7 mouse cellular contexts compared by ENCODE assay signal in the genomic region with DNA sequence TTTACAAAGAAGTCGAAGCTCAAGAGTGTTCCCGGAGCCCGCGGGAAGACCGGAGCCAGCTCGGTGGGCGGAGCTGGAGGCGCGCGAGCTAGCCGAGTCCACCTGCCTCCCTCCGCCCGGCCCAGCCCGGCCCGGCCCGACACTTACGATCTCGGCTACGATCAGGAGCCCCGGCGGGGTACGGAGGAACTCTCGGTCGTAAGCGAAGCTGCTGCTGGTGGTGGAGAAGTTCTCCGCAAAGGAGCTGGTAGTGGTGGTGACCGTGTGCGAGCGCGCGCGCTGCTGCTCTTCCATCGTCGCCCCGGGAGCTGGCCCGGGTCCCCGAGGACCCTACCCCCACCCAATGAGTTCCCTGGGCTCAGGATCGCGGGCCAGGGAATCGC. TPM values are rescaled to one million over a fixed set of nuclear protein-coding genes. Genes with fewer than 3 reads are reported as not detected.
DNase-seq lines count a peak whose midpoint lies in the region; ATAC-seq and TF ChIP-seq lines count a peak whose summit lies in the region.

No protein-coding gene starts in this region.

- in situ Hi-C loops in CH12.LX (cut with MboI; ENCODE audit: low pct_ligation_motif_present, low pct_unique_long_range_greater_than_20kb, low sequenced_read_pairs) = no loop called here

- 1% methylated on average over 40 of the region's 40 CpGs for WGBS in heart, postnatal 0 days
- WGBS in spleen, adult 2 months = 1% methylated on average over 40 of the region's 40 CpGs

- TF ChIP-seq RAD21 in CH12.LX (IDR thresholded peaks at IDR 0.05; ENCODE audit: low read depth, low read length) = no peak
- no peak for TF ChIP-seq RAD21 in MEL (IDR thresholded peaks at IDR 0.05; ENCODE audit: low read depth, low read length)

- TF ChIP-seq EP300 in CH12.LX (IDR thresholded peaks at IDR 0.05; ENCODE audit: low read length) (no peak), MEL (IDR thresholded peaks at IDR 0.05; ENCODE audit: low read depth in 1 of 2, low read length in 2 of 2) (no peak)
- TF ChIP-seq EP300 in heart, postnatal 0 days (IDR thresholded peaks at IDR 0.05; ENCODE audit: low read depth) = no peak

- peak overlapping the region; percentile 75 for H3K4me2 ChIP-seq in CH12.LX (ENCODE audit: insufficient read depth, low read depth, poor library complexity, severe bottlenecking)
- H3K4me2 ChIP-seq in heart, postnatal 0 days (ENCODE audit: low read depth, low read length) = peak overlapping the region; percentile 98

- TF ChIP-seq CTCF in CH12.LX (conservative IDR thresholded peaks at IDR 0.05 in 1 of 2, IDR thresholded peaks at IDR 0.05 in 1 of 2; ENCODE audit: low read depth in 2 of 2, low read length in 2 of 2) (no peak), MEL (IDR thresholded peaks at IDR 0.05 in 2 of 3, conservative IDR thresholded peaks at IDR 0.05 in 1 of 3; ENCODE audit: control insufficient read depth in 1 of 3, insufficient read depth in 1 of 3, low read depth in 2 of 3, low read length in 3 of 3, poor library complexity in 1 of 3, severe bottlenecking in 1 of 3) (no peak)
- no peak for TF ChIP-seq CTCF in heart, postnatal 0 days (IDR thresholded peaks at IDR 0.05; ENCODE audit: low read depth)
- TF ChIP-seq CTCF in spleen, adult 2 months (IDR thresholded peaks at IDR 0.05; ENCODE audit: extremely low read depth, insufficient read depth, insufficient read length, insufficient replicate concordance) = no peak

- H3K79me2 ChIP-seq in CH12.LX (replicated peaks; ENCODE audit: control insufficient read depth, extremely low read depth, insufficient read depth, poor library complexity, severe bottlenecking) (no peaks in the 10 kb centered on the region), MEL (ENCODE audit: control insufficient read depth, insufficient read depth, low read length, poor library complexity) (no peaks in the 10 kb centered on the region)

- dilution Hi-C loops in CH12.LX (cut with MboI; ENCODE audit: extremely low pct_ligation_motif_present, extremely low pct_unique_long_range_greater_than_20kb, low sequenced_read_pairs) = no loop called here

- H3K27me3 ChIP-seq in CH12.LX (replicated peaks) = peaks cover 7% of the 10 kb centered on the region
- H3K27me3 ChIP-seq in MEL (ENCODE audit: control insufficient read depth in 1 of 2, insufficient read depth in 2 of 2, low read length in 2 of 2) = no peaks in the 10 kb centered on the region
- no peaks in the 10 kb centered on the region for H3K27me3 ChIP-seq in heart, postnatal 0 days (ENCODE audit: control insufficient read depth, insufficient read depth, low read length)
- H3K27me3 ChIP-seq in spleen, adult 2 months (ENCODE audit: control insufficient read depth, insufficient read depth, low read length) = no peaks in the 10 kb centered on the region

- peak; percentile 55 for ATAC-seq in heart, postnatal 0 days (ENCODE audit: insufficient read depth, low read depth)

- TF ChIP-seq POLR2A in CH12.LX (IDR thresholded peaks at IDR 0.05; ENCODE audit: low read depth, low read length) (no peak), MEL (IDR thresholded peaks at IDR 0.05; ENCODE audit: control insufficient read depth in 1 of 2, insufficient read depth in 1 of 2, low read depth in 1 of 2, low read length in 2 of 2, poor library complexity in 1 of 2) (no peak)
- TF ChIP-seq POLR2A in spleen, adult 2 months (IDR thresholded peaks at IDR 0.05; ENCODE audit: low read depth, low read length) = no peak

- H3K36me3 ChIP-seq in CH12.LX (replicated peaks in 1 of 2; ENCODE audit: control insufficient read depth in 1 of 2, insufficient read depth in 1 of 2, low read length in 1 of 2) (peaks cover 0 to 4% of the 10 kb centered on the region in 2 experiments), MEL (ENCODE audit: control insufficient read depth in 1 of 2, insufficient read depth in 2 of 2, low read length in 2 of 2) (no peaks in the 10 kb centered on the region)
- H3K36me3 ChIP-seq in heart, postnatal 0 days (replicated peaks; ENCODE audit: control insufficient read depth, insufficient read depth, low read length) = no peaks in the 10 kb centered on the region
- no peaks in the 10 kb centered on the region for H3K36me3 ChIP-seq in spleen, adult 2 months (ENCODE audit: control insufficient read depth, insufficient read depth, low read length)

- peak overlapping the region; percentile 46 to 68 (median 67) for H3K4me3 ChIP-seq in CH12.LX (replicated peaks in 1 of 3; ENCODE audit: low read depth in 2 of 3, low read length in 2 of 3, poor library complexity in 1 of 3)
- peak overlapping the region; percentile 67 to 85 for H3K4me3 ChIP-seq in MEL (ENCODE audit: control insufficient read depth in 1 of 2, insufficient read depth in 1 of 2, low read depth in 2 of 2, low read length in 2 of 2)
- H3K4me3 ChIP-seq in heart, postnatal 0 days (ENCODE audit: low read depth, low read length) = peak overlapping the region; percentile 75
- H3K4me3 ChIP-seq in spleen, adult 2 months (ENCODE audit: extremely low read depth, insufficient read depth, insufficient read length) = peak overlapping the region; percentile 63

- peak overlapping the region; percentile 11 for H3K9ac ChIP-seq in CH12.LX (ENCODE audit: insufficient read depth, low read depth)
- H3K9ac ChIP-seq in MEL (ENCODE audit: control insufficient read depth, low read depth, low read length, poor library complexity, severe bottlenecking) = peak overlapping the region; percentile 61
- H3K9ac ChIP-seq in heart, postnatal 0 days (replicated peaks; ENCODE audit: low read depth, low read length) = peak overlapping the region; percentile 57

- DNase-seq in CH12.LX (ENCODE audit: extremely low read depth) (peak; percentile 16), MEL (ENCODE audit: low read depth, low spot score) (peak; percentile 34)
- peak; percentile 20 for DNase-seq in embryo, embryonic 11.5 days (ENCODE audit: low read depth, low spot score)
- peak; percentile 10 for DNase-seq in heart, postnatal 0 days (ENCODE audit: low spot score)
- DNase-seq in kidney, postnatal 25 days = peak; percentile 71 to 86
- peak; percentile 76 for DNase-seq in lung, postnatal 36 days
- DNase-seq in spleen, adult 2 months (ENCODE audit: low read depth in 1 of 2, low spot score in 2 of 2) = peak in 1 of 2 experiments; percentile 30

- peaks cover 2% of the 10 kb centered on the region for H3K9me3 ChIP-seq in CH12.LX (replicated peaks; ENCODE audit: low read length)
- H3K9me3 ChIP-seq in MEL (replicated peaks; ENCODE audit: insufficient read depth, low read length) = no peaks in the 10 kb centered on the region
- no peaks in the 10 kb centered on the region for H3K9me3 ChIP-seq in heart, postnatal 0 days (replicated peaks; ENCODE audit: control insufficient read depth, low read length)

- peaks cover 0 to 6% of the 10 kb centered on the region in 2 experiments; a peak in 1 of 4 replicates for H3K4me1 ChIP-seq in CH12.LX (ENCODE audit: control insufficient read depth in 1 of 2, insufficient read depth in 2 of 2)
- no peaks in the 10 kb centered on the region for H3K4me1 ChIP-seq in MEL (ENCODE audit: control insufficient read depth in 1 of 2, insufficient read depth in 2 of 2, low read length in 2 of 2)
- H3K4me1 ChIP-seq in heart, postnatal 0 days (ENCODE audit: control insufficient read depth, insufficient read depth) = no peaks in the 10 kb centered on the region
- H3K4me1 ChIP-seq in spleen, adult 2 months (ENCODE audit: control insufficient read depth, insufficient read depth, insufficient read length) = peaks cover 2% of the 10 kb centered on the region; the same call in 1 of the 2 replicates

- no peak overlapping the region for H3K27ac ChIP-seq in CH12.LX (ENCODE audit: insufficient read depth, low read depth)
- no peak overlapping the region for H3K27ac ChIP-seq in MEL (ENCODE audit: control insufficient read depth, low read depth, low read length)
- peak overlapping the region; percentile 23 for H3K27ac ChIP-seq in heart, postnatal 0 days (ENCODE audit: low read depth)
- no peak overlapping the region for H3K27ac ChIP-seq in spleen, adult 2 months (ENCODE audit: insufficient read depth, low read length)

TF ChIP-seq in CH12.LX, 34 proteins besides CTCF, POLR2A, EP300 and RAD21 (continues in another document):
- no peak for TF ChIP-seq JUND (conservative IDR thresholded peaks at IDR 0.05; ENCODE audit: low read depth, low read length)
- no peak for TF ChIP-seq MAX (IDR thresholded peaks at IDR 0.05; ENCODE audit: low read length)
- TF ChIP-seq MYC (IDR thresholded peaks at IDR 0.05; ENCODE audit: low read depth, low read length) = no peak
- no peak for TF ChIP-seq ZNF384 (IDR thresholded peaks at IDR 0.05; ENCODE audit: low read depth, low read length)
- TF ChIP-seq PAX5 (IDR thresholded peaks at IDR 0.05; ENCODE audit: low read length) = no peak
- no peak for TF ChIP-seq SIN3A (IDR thresholded peaks at IDR 0.05; ENCODE audit: low read length)
- no peak for TF ChIP-seq NRF1 (IDR thresholded peaks at IDR 0.05; ENCODE audit: low read depth, low read length)
- TF ChIP-seq ZC3H11A (IDR thresholded peaks at IDR 0.05; ENCODE audit: low read depth, low read length) = no peak
- no peak for TF ChIP-seq GABPA (IDR thresholded peaks at IDR 0.05; ENCODE audit: insufficient replicate concordance, low read depth, low read length)

TF ChIP-seq in MEL, 35 proteins besides CTCF, POLR2A, EP300 and RAD21:
- TF ChIP-seq NELFE (IDR thresholded peaks at IDR 0.05; ENCODE audit: low read depth, low read length) = no peak
- TF ChIP-seq ZNF384 (IDR thresholded peaks at IDR 0.05; ENCODE audit: low read depth, low read length) = no peak
- TF ChIP-seq ETS1 (IDR thresholded peaks at IDR 0.05; ENCODE audit: low read depth, low read length) = no peak
- no peak for TF ChIP-seq GATA1 (IDR thresholded peaks at IDR 0.05; ENCODE audit: low read depth, low read length)
- no peak for TF ChIP-seq RCOR1 (IDR thresholded peaks at IDR 0.05; ENCODE audit: low read depth, low read length)
- no peak for TF ChIP-seq MAX (IDR thresholded peaks at IDR 0.05; ENCODE audit: low read length)

RNA-seq across cellular contexts. Expression of a gene that starts 0.3 kb away (rescaled TPM):
- total RNA-seq in CH12.LX (2012; rRNA removed) (1.8 and 2.7 TPM in 2 replicates), CH12.LX (2014; rRNA removed) (1.4 and 1.6 TPM in 2 replicates), MEL (2012; rRNA removed) (1.9 and 2.3 TPM in 2 replicates)
- polyA plus RNA-seq in CH12.LX (2012; ENCODE audit: insufficient read length, low read depth) (4.1 and 4.4 TPM in 2 replicates), MEL (2012; ENCODE audit: insufficient read depth in 1 of 2, insufficient read length in 2 of 2, low read depth in 1 of 2, low replicate concordance in 2 of 2, missing spikeins in 1 of 2) (1 to 10 TPM in 1 of 2 experiments, not detected in 1; 7.9 TPM)
- total RNA-seq in heart, postnatal 0 days (2014; rRNA removed; ENCODE audit: low replicate concordance) = 14.8 and 17.5 TPM in 2 replicates
- polyA plus RNA-seq in heart, postnatal 0 days (2015; fragmentation: Nextera tagmentation; extraction: Ambion mirVana) = 13.3 and 14.4 TPM in 2 replicates
- polyA plus RNA-seq in spleen, adult 2 months (2012; rRNA removed) = 5.8 and 7.9 TPM in 2 replicates

Comparison
In these comparisons a context has a peak if more than half of its experiments do, and no peak if none do; other contexts are left out.
1. H3K9ac ChIP-seq: peak in every context shown above with its lines; median percentile 61 in MEL; 57 in heart, postnatal 0 days; 11 in CH12.LX.